ENCODE assay signal across 22 mouse cellular contexts in the genomic region with DNA sequence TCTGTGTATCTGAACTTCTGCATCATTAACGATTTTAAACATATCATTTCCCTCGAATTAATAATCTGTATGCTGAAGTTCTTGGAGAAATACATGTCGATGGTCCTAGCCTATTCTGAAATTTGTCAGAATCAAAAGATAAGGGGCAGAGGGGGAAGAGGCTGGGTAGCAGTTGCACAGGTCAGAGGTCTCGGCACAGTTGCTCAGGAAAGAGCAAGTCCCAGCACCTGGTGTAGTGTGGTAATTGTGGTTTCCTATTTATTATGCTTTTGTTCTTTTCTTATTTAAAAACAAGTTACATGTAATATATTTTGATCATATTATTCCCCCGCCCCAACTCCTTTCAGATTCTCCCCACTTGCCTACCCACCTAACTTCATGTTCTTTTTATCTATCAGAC. TPM values are rescaled to one million over a fixed set of nuclear protein-coding genes. Genes with fewer than 3 reads are reported as not detected.
"Had no signal": no experiment of that assay in that cellular context is flagged by ENCODE, and none has a peak within 500 bp of the region (broad histone marks: within the 10 kb centered on the region; RNA-seq: fewer than 3 reads in every experiment).

No protein-coding gene starts in this region.

- H3K4me3 ChIP-seq: limb, embryonic 13.5 days; liver, embryonic 15.5 days; midbrain, embryonic 13.5 days had no signal

- H3K27ac ChIP-seq: kidney, postnatal 0 days; limb, embryonic 13.5 days; liver, embryonic 15.5 days; midbrain, embryonic 13.5 days had no signal

- ATAC-seq: midbrain, embryonic 13.5 days had no signal

- H3K36me3 ChIP-seq: limb, embryonic 13.5 days; liver, embryonic 15.5 days; midbrain, embryonic 13.5 days had no signal

- DNase-seq: kidney, adult 9 months; kidney, postnatal 36 days; layer of hippocampus, adult 9-11 months; left cerebral cortex, postnatal 4 days; lung, adult 2 months; lung, postnatal 36 days; right cerebral cortex, adult 18-20 months; right cerebral cortex, postnatal 25 days; thymus, postnatal 14 days had no signal

- H3K27me3 ChIP-seq: limb, embryonic 13.5 days; midbrain, embryonic 13.5 days had no signal

- H3K4me1 ChIP-seq: limb, embryonic 13.5 days; midbrain, embryonic 13.5 days had no signal

RNA-seq across cellular contexts. Expression of gene Olfr223, which starts 35.1 kb away (rescaled TPM):
- total RNA-seq: layer of hippocampus, adult 18-20 months; left cerebral cortex, postnatal 10 days; left cerebral cortex, postnatal 4 days; liver, adult 2 months; megakaryocyte progenitor cell, adult 5-6 weeks; midbrain, postnatal 0 days had no signal
- polyA plus RNA-seq: kidney, postnatal 0 days; limb, embryonic 13.5 days; liver, adult 2 months; liver, embryonic 15.5 days; lung, adult 2 months; lung, postnatal 0 days; midbrain, embryonic 13.5 days; midbrain, postnatal 0 days; neural tube, embryonic 14.5 days; small intestine, adult 2 months; stomach, embryonic 16.5 days had no signal

RNA-seq across cellular contexts. Expression of gene Olfr222, which starts 52.1 kb away (rescaled TPM):
- total RNA-seq: layer of hippocampus, adult 18-20 months; left cerebral cortex, postnatal 10 days; left cerebral cortex, postnatal 4 days; liver, adult 2 months; megakaryocyte progenitor cell, adult 5-6 weeks; midbrain, postnatal 0 days had no signal
- polyA plus RNA-seq: kidney, postnatal 0 days; limb, embryonic 13.5 days; liver, adult 2 months; liver, embryonic 15.5 days; lung, adult 2 months; lung, postnatal 0 days; midbrain, embryonic 13.5 days; midbrain, postnatal 0 days; small intestine, adult 2 months; stomach, embryonic 16.5 days had no signal
